In the genomic region with DNA sequence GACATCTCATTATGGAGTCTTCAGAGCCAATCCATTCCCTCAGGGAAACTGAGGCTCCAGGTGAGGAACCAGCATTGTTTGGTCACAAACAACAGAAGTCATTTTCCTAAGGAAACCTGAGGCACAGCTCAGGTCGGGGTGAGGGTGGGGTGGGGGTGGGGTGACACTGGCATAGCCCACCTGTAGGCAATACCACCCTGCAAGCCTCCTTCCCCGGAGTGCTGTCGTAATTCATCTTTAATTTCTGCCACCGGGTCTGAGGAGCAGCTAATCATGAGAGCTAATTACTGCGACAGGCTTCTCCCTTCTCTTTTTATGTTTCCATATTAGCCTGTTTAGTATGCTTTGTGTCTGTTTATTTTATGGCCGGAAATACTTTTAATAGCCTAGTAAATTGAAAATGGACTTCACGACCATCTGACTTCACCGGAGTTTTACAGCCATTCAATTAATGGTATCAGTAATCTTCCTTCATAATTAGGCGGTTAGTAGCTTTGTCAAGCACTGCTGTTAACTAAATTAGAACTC, we compare ENCODE assay signal across 11 mouse cellular contexts.
A peak's percentile ranks its signal among the peaks of the same experiment; 100 is the strongest.
DNase-seq lines count a peak whose midpoint lies in the region; ATAC-seq and TF ChIP-seq lines count a peak whose summit lies in the region.
"Had no signal": no experiment of that assay in that cellular context is flagged by ENCODE, and none has a peak within 500 bp of the region (broad histone marks: within the 10 kb centered on the region; RNA-seq: fewer than 3 reads in every experiment).

No protein-coding gene starts in this region.

- peaks cover 32% of the 10 kb centered on the region for H3K4me1 ChIP-seq in heart, embryonic 15.5 days (replicated peaks)
- no peaks in the 10 kb centered on the region for H3K4me1 ChIP-seq in lung, postnatal 0 days (ENCODE audit: insufficient read depth, low read depth, low read length)
- peaks cover 9% of the 10 kb centered on the region for H3K4me1 ChIP-seq in intestine, embryonic 16.5 days (ENCODE audit: control insufficient read depth, insufficient read depth, low read length)
- H3K4me1 ChIP-seq in stomach, embryonic 14.5 days (ENCODE audit: control insufficient read depth, insufficient read depth, low read length) = peaks cover 14% of the 10 kb centered on the region
- peaks cover 3% of the 10 kb centered on the region; the same call in 1 of the 2 replicates for H3K4me1 ChIP-seq in liver, embryonic 11.5 days (replicated peaks; ENCODE audit: control insufficient read depth, insufficient read depth, low read length)
- H3K4me1 ChIP-seq: liver, embryonic 15.5 days had no signal

- H3K27ac ChIP-seq in heart, embryonic 15.5 days = 0 out of 2 replicates have a peak overlapping the region, but pooled peaks have one; percentile 52
- no peak overlapping the region for H3K27ac ChIP-seq in lung, postnatal 0 days (ENCODE audit: low read length)
- no peak overlapping the region for H3K27ac ChIP-seq in intestine, embryonic 16.5 days (ENCODE audit: low read length)
- no peak overlapping the region for H3K27ac ChIP-seq in stomach, embryonic 14.5 days (ENCODE audit: low read length)
- H3K27ac ChIP-seq in liver, embryonic 11.5 days (ENCODE audit: low read depth, low read length) = no peak overlapping the region
- H3K27ac ChIP-seq: liver, embryonic 15.5 days had no signal

- no peak for TF ChIP-seq EP300 in lung, postnatal 0 days (IDR thresholded peaks at IDR 0.05)

- no peak for ATAC-seq in heart, embryonic 15.5 days (replicated peaks; ENCODE audit: insufficient number of reproducible peaks, insufficient read depth, low FRiP score, low read depth)
- ATAC-seq in lung, postnatal 0 days = no peak
- no peak for ATAC-seq in intestine, embryonic 16.5 days
- no peak; the same call in 1 of the 2 replicates for ATAC-seq in stomach, embryonic 14.5 days (ENCODE audit: insufficient number of reproducible peaks, insufficient read depth, low FRiP score, low read depth)
- ATAC-seq in liver, embryonic 11.5 days (replicated peaks; ENCODE audit: low FRiP score) = no peak
- ATAC-seq: CD4-positive, CD25-positive, alpha-beta regulatory T cell, adult 4 months had no signal

- H3K9ac ChIP-seq in heart, embryonic 15.5 days = no peak overlapping the region
- H3K9ac ChIP-seq in lung, postnatal 0 days (replicated peaks; ENCODE audit: low read depth) = no peak overlapping the region
- H3K9ac ChIP-seq in intestine, embryonic 16.5 days (ENCODE audit: low read depth, low read length) = no peak overlapping the region
- H3K9ac ChIP-seq in stomach, embryonic 14.5 days (replicated peaks; ENCODE audit: low read depth, low read length) = no peak overlapping the region
- no peak overlapping the region for H3K9ac ChIP-seq in liver, embryonic 11.5 days (ENCODE audit: low read depth, low read length)
- H3K9ac ChIP-seq: liver, embryonic 15.5 days had no signal

- WGBS in heart, embryonic 15.5 days = 55% methylated on average over 9 of the region's 9 CpGs
- 35% methylated on average over 9 of the region's 9 CpGs for WGBS in lung, postnatal 0 days
- WGBS in intestine, embryonic 16.5 days = 26% methylated on average over 9 of the region's 9 CpGs
- 43% methylated on average over 9 of the region's 9 CpGs for WGBS in stomach, embryonic 14.5 days
- WGBS in liver, embryonic 11.5 days = 57% methylated on average over 9 of the region's 9 CpGs

- peaks cover 24% of the 10 kb centered on the region for H3K27me3 ChIP-seq in heart, embryonic 15.5 days
- H3K27me3 ChIP-seq in lung, postnatal 0 days (replicated peaks; ENCODE audit: insufficient read depth, low read length) = no peaks in the 10 kb centered on the region
- no peaks in the 10 kb centered on the region for H3K27me3 ChIP-seq in intestine, embryonic 16.5 days (replicated peaks; ENCODE audit: control insufficient read depth, insufficient read depth, low read length)
- no peaks in the 10 kb centered on the region for H3K27me3 ChIP-seq in stomach, embryonic 14.5 days (ENCODE audit: control insufficient read depth, insufficient read depth, low read length)
- H3K27me3 ChIP-seq in liver, embryonic 11.5 days (replicated peaks; ENCODE audit: control insufficient read depth, insufficient read depth, low read length) = peaks cover 17% of the 10 kb centered on the region

- H3K4me2 ChIP-seq in heart, embryonic 15.5 days = peak overlapping the region; percentile 43
- peak overlapping the region; percentile 27; the same call in 1 of the 2 replicates for H3K4me2 ChIP-seq in lung, postnatal 0 days (replicated peaks; ENCODE audit: low read depth, low read length)
- peak overlapping the region; percentile 23 for H3K4me2 ChIP-seq in intestine, embryonic 16.5 days (ENCODE audit: low read depth, low read length)
- H3K4me2 ChIP-seq in stomach, embryonic 14.5 days (replicated peaks; ENCODE audit: low read depth, low read length) = peak overlapping the region; percentile 25
- no peak overlapping the region for H3K4me2 ChIP-seq in liver, embryonic 11.5 days
- H3K4me2 ChIP-seq: liver, embryonic 15.5 days had no signal

- no peaks in the 10 kb centered on the region for H3K36me3 ChIP-seq in heart, embryonic 15.5 days
- no peaks in the 10 kb centered on the region for H3K36me3 ChIP-seq in lung, postnatal 0 days (ENCODE audit: insufficient read depth, low read length)
- no peaks in the 10 kb centered on the region for H3K36me3 ChIP-seq in intestine, embryonic 16.5 days (ENCODE audit: control insufficient read depth, insufficient read depth, low read length)
- no peaks in the 10 kb centered on the region for H3K36me3 ChIP-seq in stomach, embryonic 14.5 days (ENCODE audit: control insufficient read depth, insufficient read depth, low read length)
- H3K36me3 ChIP-seq in liver, embryonic 11.5 days (ENCODE audit: control insufficient read depth, insufficient read depth, low read length) = no peaks in the 10 kb centered on the region
- H3K36me3 ChIP-seq: liver, embryonic 15.5 days had no signal

- intact Hi-C loops in left cerebral cortex, postnatal 36 days (cut with DNase I) = no loop called here

- TF ChIP-seq CTCF in lung, postnatal 0 days (IDR thresholded peaks at IDR 0.05) = no peak

- DNase-seq in heart, adult 8-10 months (ENCODE audit: low spot score) = no peak
- no peak for DNase-seq in lung, postnatal 0 days (ENCODE audit: low spot score)
- no peak for DNase-seq in lung, adult 18-20 months
- DNase-seq in left cerebral cortex, postnatal 36 days (ENCODE audit: low spot score in 2 of 2) = no peak
- no peak for DNase-seq in liver, embryonic 11.5 days (ENCODE audit: low spot score)
- DNase-seq: cerebellum, adult 11 months had no signal

- no peaks in the 10 kb centered on the region for H3K9me3 ChIP-seq in heart, embryonic 15.5 days (replicated peaks)
- no peaks in the 10 kb centered on the region for H3K9me3 ChIP-seq in lung, postnatal 0 days (ENCODE audit: low read length)
- no peaks in the 10 kb centered on the region for H3K9me3 ChIP-seq in intestine, embryonic 16.5 days (ENCODE audit: control insufficient read depth, low read length)
- no peaks in the 10 kb centered on the region for H3K9me3 ChIP-seq in stomach, embryonic 14.5 days (ENCODE audit: control insufficient read depth, low read depth, low read length)
- no peaks in the 10 kb centered on the region for H3K9me3 ChIP-seq in liver, embryonic 11.5 days (ENCODE audit: control insufficient read depth, low read length)
- H3K9me3 ChIP-seq: liver, embryonic 15.5 days had no signal

- H3K4me3 ChIP-seq in heart, embryonic 15.5 days = no peak overlapping the region
- H3K4me3 ChIP-seq in lung, postnatal 0 days (ENCODE audit: low read depth, low read length) = 0 out of 2 replicates have a peak overlapping the region, but pooled peaks have one; percentile 2
- no peak overlapping the region for H3K4me3 ChIP-seq in intestine, embryonic 16.5 days (ENCODE audit: low read length)
- H3K4me3 ChIP-seq in stomach, embryonic 14.5 days (ENCODE audit: low read depth, low read length) = no peak overlapping the region
- H3K4me3 ChIP-seq in liver, embryonic 11.5 days (ENCODE audit: low read depth, low read length) = no peak overlapping the region
- H3K4me3 ChIP-seq: liver, embryonic 15.5 days had no signal
